Mouse (Mus musculus): ENCODE data around the gene BC030870. TPM values are rescaled to one million over a fixed set of nuclear protein-coding genes. Genes with fewer than 3 reads are reported as not detected.

BC030870 gene
- polyA plus RNA-seq, 1 experiment from 2014 or later: not detected

DNA sequence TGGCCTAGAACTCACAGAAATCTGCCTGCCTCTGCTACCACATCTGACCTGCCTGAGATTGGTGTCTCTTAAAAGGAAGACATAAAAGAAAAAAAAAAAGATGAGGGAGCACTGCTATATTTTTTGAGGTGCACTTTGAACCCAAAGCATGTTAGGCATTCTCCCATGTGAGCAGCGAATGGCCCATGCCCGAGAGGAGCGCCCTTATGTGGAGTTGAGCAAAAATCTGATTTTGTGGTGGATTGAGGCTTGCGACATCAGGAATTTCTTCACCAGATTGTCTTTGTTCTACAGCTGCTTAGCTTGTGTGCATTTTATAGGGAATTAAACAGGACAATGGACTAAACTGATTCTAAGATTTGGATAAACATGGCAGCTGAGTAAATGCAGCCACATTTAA is 82.2 kb downstream of the BC030870 start:
- no peak overlapping the region for H3K4me2 ChIP-seq
- WGBS (ENCODE audit: insufficient replicate concordance): 74% methylated on average over 4 of the region's 4 CpGs
- H3K27ac ChIP-seq (replicated peaks): no peak overlapping the region
- no peak for ATAC-seq (ENCODE audit: insufficient read depth)
- H3K9ac ChIP-seq: no peak overlapping the region
- no peaks in the 10 kb centered on the region for H3K36me3 ChIP-seq (replicated peaks)
- no peaks in the 10 kb centered on the region for H3K4me1 ChIP-seq (replicated peaks)
- H3K9me3 ChIP-seq (replicated peaks): no peaks in the 10 kb centered on the region
- H3K4me3 ChIP-seq (replicated peaks): no peak overlapping the region
- H3K27me3 ChIP-seq: no peaks in the 10 kb centered on the region

DNA sequence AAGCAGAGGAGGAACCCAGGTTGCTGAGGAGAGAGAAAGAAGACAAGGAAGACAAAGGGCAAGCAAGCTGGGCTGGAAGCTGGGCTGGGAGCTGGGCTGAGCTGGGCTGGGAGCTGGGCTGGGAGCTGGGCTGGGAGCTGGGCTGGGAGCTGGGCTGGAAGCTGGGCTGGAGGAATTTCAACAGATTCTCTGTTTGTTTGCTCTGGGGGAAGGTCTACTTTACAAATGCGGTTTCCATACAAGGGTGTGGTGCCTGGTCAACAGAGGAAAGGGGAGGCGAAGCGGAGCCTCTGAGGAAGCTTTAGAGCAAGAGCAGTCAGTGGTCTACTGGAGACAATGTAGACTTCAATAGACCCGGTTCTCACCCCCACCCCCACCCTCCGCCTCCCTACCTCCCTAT is 82.8 kb downstream of the BC030870 start:
- H3K4me1 ChIP-seq (replicated peaks): no peaks in the 10 kb centered on the region
- 0 out of 2 replicates have a peak overlapping the region, but pooled peaks have one; percentile 28 for H3K4me2 ChIP-seq
- ATAC-seq (ENCODE audit: insufficient read depth): peak; percentile 63; the same call in 1 of the 2 replicates
- H3K36me3 ChIP-seq (replicated peaks): no peaks in the 10 kb centered on the region
- no peak overlapping the region for H3K4me3 ChIP-seq (replicated peaks)
- 35% methylated on average over 5 of the region's 5 CpGs for WGBS (ENCODE audit: insufficient replicate concordance)
- H3K27me3 ChIP-seq: no peaks in the 10 kb centered on the region
- no peak overlapping the region for H3K9ac ChIP-seq
- no peaks in the 10 kb centered on the region for H3K9me3 ChIP-seq (replicated peaks)
- no peak overlapping the region for H3K27ac ChIP-seq (replicated peaks)

DNA sequence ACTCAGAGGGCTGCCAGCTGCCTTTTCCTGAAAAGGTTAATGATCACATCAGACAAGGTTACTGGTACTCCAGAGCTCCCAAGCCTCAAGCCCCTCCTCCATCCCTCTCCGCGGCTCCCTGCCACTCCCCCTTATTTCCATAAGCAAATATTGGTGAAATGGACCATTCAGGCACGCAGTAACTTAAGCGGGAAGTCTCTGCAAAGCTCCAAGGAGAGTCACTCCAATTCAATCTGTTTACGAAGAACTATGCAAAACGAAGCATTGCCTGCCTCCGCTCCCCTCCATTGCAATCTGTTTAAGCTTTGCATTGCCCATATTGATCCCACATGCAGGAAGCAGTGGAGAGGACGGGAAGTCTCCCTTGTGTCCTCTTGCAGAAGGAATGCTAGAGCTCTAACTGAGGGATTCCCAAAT is 92.2 kb downstream of the BC030870 start, which contains the start of gene Apela:
Apela (minus strand) TSS at position 220 of the 417 bp plus-strand sequence.
- Histone ChIP-seq H3K27ac (replicated peaks) (no peak within 1 kb of the TSS), H3K4me2 (peak within 1 kb of the TSS; percentile 50), H3K27me3 (peaks cover 6% of the 10 kb centered on the region; the same call in 1 of the 2 replicates), H3K36me3 (replicated peaks) (no peaks in the 10 kb centered on the region), H3K4me3 (replicated peaks) (no peak within 1 kb of the TSS), H3K4me1 (replicated peaks) (no peaks in the 10 kb centered on the region), H3K9me3 (replicated peaks) (no peaks in the 10 kb centered on the region), H3K9ac (no peak within 1 kb of the TSS)
- ATAC-seq (ENCODE audit: insufficient read depth): peak; percentile 54; the same call in 1 of the 2 replicates
- WGBS (ENCODE audit: insufficient replicate concordance): 3% methylated on average over 8 of the region's 8 CpGs

Small RNAs within 50 kb of the gene (microRNA-seq; reads per million reads assigned to microRNA genes)
- not detected for gene Gm24333

Other genes starting within 250 kb of the BC030870 start
- 11.9 and 12.2 TPM in 2 replicates for gene Tmem192, start 182.4 kb downstream of the BC030870 start, polyA plus RNA-seq (2015; fragmentation: Nextera tagmentation; extraction: Ambion mirVana)
- not detected in 2 replicates for gene Trim75, start 141.7 kb downstream of the BC030870 start, polyA plus RNA-seq (2015; fragmentation: Nextera tagmentation; extraction: Ambion mirVana)
- gene Trim61, start 111.0 kb downstream of the BC030870 start, polyA plus RNA-seq (2015; fragmentation: Nextera tagmentation; extraction: Ambion mirVana): not detected in 2 replicates
- not detected in 2 replicates for gene Trim60, start 111.0 kb downstream of the BC030870 start, polyA plus RNA-seq (2015; fragmentation: Nextera tagmentation; extraction: Ambion mirVana)
- 0.13 and 0.24 TPM in 2 replicates for gene Apela, start 92.2 kb downstream of the BC030870 start, polyA plus RNA-seq (2015; fragmentation: Nextera tagmentation; extraction: Ambion mirVana)
- not detected in 2 replicates for gene Gm10663, start 54.5 kb downstream of the BC030870 start, polyA plus RNA-seq (2015; fragmentation: Nextera tagmentation; extraction: Ambion mirVana)